Mouse (Mus musculus) right cerebral cortex, adult 2 months (tissue): ENCODE results near the gene Tm2d3.

Experiments
- DNase-seq, 2 experiments: peaks; one replicate each; pipeline ENCODE4 v3.0.0; 2021 to 2022; ENCODE audit warnings: low spot score in 2 of 2

Tm2d3 gene

GRCm38 (mm10) chr7:65704818-65705242 lies 13.9 kb downstream of the Tm2d3 start:
- peak; percentile 89 to 93 for DNase-seq

DNA sequence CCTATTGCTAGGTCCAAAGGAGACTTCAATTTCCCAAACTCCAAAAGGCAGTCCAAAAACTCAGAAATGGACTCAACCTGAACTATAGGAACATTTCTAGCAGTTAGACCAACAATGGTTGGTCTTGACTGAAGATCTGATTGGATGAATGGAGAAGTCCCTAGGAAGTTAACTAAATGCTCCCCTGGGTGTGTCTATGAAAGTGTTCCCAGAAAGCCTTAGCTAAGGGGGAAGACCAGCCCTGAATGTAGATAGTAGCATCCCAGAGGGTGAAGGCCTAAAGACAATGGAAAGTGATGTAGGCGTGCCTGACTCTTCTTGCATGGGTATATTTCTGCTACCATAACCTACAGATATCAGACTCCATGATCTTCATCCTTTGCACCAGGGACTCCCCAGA lies 17.5 kb downstream of the Tm2d3 start:
- no peak for DNase-seq

DNA sequence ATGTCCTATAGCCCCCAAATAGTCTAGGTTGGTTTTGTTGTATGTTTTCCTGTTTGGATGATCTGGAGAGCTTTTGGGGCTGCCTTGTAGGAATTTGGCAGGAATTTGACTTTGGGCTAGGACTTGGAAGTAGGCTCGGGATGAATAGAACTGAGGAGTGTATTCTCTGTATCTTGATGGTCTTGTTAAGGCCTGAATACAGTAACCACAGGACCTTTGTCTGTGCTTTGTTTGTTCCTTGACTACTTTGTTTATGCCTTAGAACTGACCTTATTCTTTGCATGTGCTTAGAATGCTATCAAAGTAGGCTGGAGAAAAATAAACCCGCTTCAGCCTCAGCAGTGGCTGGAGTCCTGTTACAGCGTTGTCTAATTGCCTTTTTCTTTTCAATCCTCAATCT lies 19.3 kb downstream of the Tm2d3 start:
- DNase-seq, result no peak

DNA sequence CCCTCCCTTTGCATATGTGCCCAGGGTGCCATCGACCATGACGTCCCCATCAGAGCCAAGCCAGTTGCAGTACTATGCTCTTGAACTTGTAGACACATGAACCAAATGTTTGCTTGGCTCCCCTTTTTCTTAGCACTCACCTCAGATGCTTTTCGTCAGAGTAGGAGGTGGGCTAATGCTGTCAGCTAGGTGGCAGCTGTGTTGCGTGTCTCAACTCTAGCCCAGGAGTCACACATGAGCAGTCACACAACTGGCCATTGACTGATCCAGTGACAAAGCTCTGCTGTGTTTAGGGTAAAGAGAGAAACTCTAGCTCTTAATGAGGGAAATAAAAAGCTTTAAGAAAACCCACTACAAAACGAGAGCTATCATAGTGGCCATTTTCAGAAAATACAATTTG lies 22.8 kb downstream of the Tm2d3 start:
- no peak for DNase-seq

- no peak for DNase-seq
These were observed 23.3 kb downstream of the Tm2d3 start for GRCm38 (mm10) chr7:65714304-65714703.

- peak; percentile 7 to 10 for DNase-seq
These were observed 43.1 kb downstream of the Tm2d3 start for GRCm38 (mm10) chr7:65734024-65734423.

GRCm38 (mm10) chr7:65735261-65735660 lies 44.3 kb downstream of the Tm2d3 start:
- no peak for DNase-seq

GRCm38 (mm10) chr7:65737286-65738040 lies 46.5 kb downstream of the Tm2d3 start:
- DNase-seq, result no peak

- DNase-seq, result no peak
These were observed 51.9 kb downstream of the Tm2d3 start for GRCm38 (mm10) chr7:65742857-65743256.

DNA sequence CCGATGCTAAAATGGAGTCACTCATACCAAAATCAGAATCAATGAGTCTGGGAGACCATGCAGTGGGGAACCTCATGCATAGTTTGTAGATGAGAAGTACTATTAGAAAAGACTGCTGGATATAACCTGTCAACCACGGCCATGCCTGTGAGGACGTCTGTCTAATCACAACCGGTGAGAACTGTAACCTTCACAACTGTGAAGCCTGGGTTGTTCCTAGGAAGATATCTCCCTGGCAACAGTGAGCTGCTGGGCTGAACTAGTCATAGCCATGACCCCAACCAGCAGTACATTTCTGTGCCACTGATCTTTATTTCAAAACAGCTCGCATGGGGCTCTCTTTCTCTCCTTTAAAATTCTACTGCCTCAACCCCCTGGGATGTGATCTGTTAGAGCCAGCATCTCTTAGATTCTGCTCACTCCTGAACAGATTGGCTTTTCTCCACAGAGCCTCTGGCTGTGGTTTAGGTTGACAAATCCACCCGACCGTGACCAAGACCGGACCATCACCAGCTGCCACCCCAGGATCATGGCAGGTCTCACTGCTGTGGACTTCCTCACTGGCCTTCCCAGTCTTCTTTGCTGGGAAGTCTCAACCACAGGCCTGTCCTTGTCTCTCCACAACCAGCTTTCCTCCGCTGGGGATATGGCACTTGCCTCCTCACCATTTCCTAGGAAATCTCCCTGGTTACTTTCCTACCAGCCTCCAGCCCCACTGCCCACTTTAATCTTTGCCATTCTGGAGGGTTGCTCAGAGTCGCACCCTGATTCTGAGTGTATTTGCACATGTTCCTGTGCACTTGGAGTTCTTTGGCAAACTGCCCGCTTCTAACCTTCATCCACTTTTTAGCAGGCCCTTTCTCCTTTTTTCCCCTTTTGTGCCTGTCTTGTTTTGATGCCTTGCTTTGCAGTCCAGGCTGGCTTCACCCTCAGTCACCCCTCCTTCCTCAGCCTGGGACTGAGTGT lies 57.3 kb downstream of the Tm2d3 start:
- no peak for DNase-seq
